ENCODE assay signal across 8 mouse cellular contexts in the genomic region with DNA sequence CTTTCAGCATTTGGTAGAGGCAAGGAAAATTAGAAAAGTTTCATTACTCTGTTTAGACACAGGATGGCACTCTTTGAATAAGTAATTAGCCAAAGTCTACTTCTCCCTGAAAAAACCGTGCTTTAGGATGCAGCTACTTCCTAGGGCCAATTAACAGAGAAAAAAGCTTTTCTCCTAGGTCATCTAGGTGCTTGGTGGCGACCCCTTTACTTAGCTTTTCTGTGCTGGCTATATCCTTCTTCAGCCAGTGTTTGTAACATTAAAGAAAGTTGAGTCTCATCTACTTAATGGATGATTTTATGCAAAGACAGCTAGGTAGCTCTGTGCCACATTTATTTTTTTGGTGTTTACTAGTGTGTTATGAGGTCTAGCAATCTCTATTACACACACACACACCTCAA. TPM values are rescaled to one million over a fixed set of nuclear protein-coding genes. Genes with fewer than 3 reads are reported as not detected.
DNase-seq lines count a peak whose midpoint lies in the region; ATAC-seq lines count a peak whose summit lies in the region.

No protein-coding gene starts in this region.

- peak; percentile 82 for ATAC-seq in frontal cortex, adult (ENCODE audit: low TSS enrichment)
- no peak for ATAC-seq in midbrain, embryonic 14.5 days (ENCODE audit: low FRiP score, low TSS enrichment)

- no peak overlapping the region for H3K27ac ChIP-seq in limb, embryonic 10.5 days
- H3K27ac ChIP-seq in midbrain, embryonic 14.5 days (replicated peaks; ENCODE audit: low read depth, low read length), result no peak overlapping the region

- intact Hi-C loops in heart, postnatal 14 days (cut with DNase I), result loop anchor here (1.0 to 5.0 kb wide), 4 partner anchors 227 to 504 kb away; no protein-coding TSS in a partner anchor

- H3K27me3 ChIP-seq in limb, embryonic 10.5 days (ENCODE audit: low read depth, poor library complexity, severe bottlenecking), result no peaks in the 10 kb centered on the region
- no peaks in the 10 kb centered on the region for H3K27me3 ChIP-seq in midbrain, embryonic 14.5 days (ENCODE audit: control insufficient read depth, insufficient read depth, low read length)

- DNase-seq in frontal cortex, postnatal 10 days (ENCODE audit: low spot score in 2 of 2), result no peak
- peak; percentile 5 to 25 for DNase-seq in CD8-positive naive resting alpha-beta T cell, adult 2 months (ENCODE audit: low read depth in 2 of 2, low spot score in 2 of 2)
- peak; percentile 68 for DNase-seq in embryo, embryonic 11 days
- DNase-seq in heart, postnatal 14 days, result peak; percentile 7
- no peak for DNase-seq in limb, embryonic 10.5 days (ENCODE audit: low spot score)
- DNase-seq in midbrain, embryonic 14.5 days, result peak; percentile 78
- no peak for DNase-seq in frontal cortex, postnatal 14 days (ENCODE audit: low spot score in 2 of 2)

- no peaks in the 10 kb centered on the region for H3K36me3 ChIP-seq in limb, embryonic 10.5 days
- no peaks in the 10 kb centered on the region for H3K36me3 ChIP-seq in midbrain, embryonic 14.5 days (ENCODE audit: control insufficient read depth, insufficient read depth, low read length)

- no peaks in the 10 kb centered on the region for H3K9me3 ChIP-seq in limb, embryonic 10.5 days (replicated peaks)
- H3K9me3 ChIP-seq in midbrain, embryonic 14.5 days (ENCODE audit: control insufficient read depth, low read length), result no peaks in the 10 kb centered on the region

- peak overlapping the region; percentile 54; the same call in 1 of the 2 replicates for H3K4me3 ChIP-seq in limb, embryonic 10.5 days
- H3K4me3 ChIP-seq in midbrain, embryonic 14.5 days (replicated peaks; ENCODE audit: low read depth, low read length), result no peak overlapping the region

- 3% methylated on average over 2 of the region's 2 CpGs for WGBS in limb, embryonic 10.5 days
- WGBS in midbrain, embryonic 14.5 days, result 1% methylated on average over 2 of the region's 2 CpGs

- H3K4me2 ChIP-seq in midbrain, embryonic 14.5 days (ENCODE audit: low read length), result no peak overlapping the region

- H3K9ac ChIP-seq in midbrain, embryonic 14.5 days (replicated peaks; ENCODE audit: low read length), result no peak overlapping the region

- peaks cover 21% of the 10 kb centered on the region for H3K4me1 ChIP-seq in limb, embryonic 10.5 days
- peaks cover 10% of the 10 kb centered on the region for H3K4me1 ChIP-seq in midbrain, embryonic 14.5 days (ENCODE audit: control insufficient read depth, insufficient read depth, low read length)

RNA-seq across cellular contexts. Expression of a gene that starts 2.6 kb away (rescaled TPM):
- total RNA-seq in heart, postnatal 14 days (2021), result 1 to 10 TPM; 5.4 to 6.2 TPM
- 1.6 and 3.0 TPM in 2 replicates for polyA plus RNA-seq in limb, embryonic 10.5 days (2016; fragmentation: Nextera tagmentation; extraction: Ambion mirVana)
- 1.8 and 2.2 TPM in 2 replicates for polyA plus RNA-seq in midbrain, embryonic 14.5 days (2014; fragmentation: Nextera tagmentation; extraction: Ambion mirVana)

RNA-seq across cellular contexts. Expression of a gene that starts 56.4 kb away (rescaled TPM):
- total RNA-seq in heart, postnatal 14 days (2021), result 1 to 10 TPM; 8.4 TPM
- 17.7 and 21.2 TPM in 2 replicates for polyA plus RNA-seq in limb, embryonic 10.5 days (2016; fragmentation: Nextera tagmentation; extraction: Ambion mirVana)
- 7.9 and 8.1 TPM in 2 replicates for polyA plus RNA-seq in midbrain, embryonic 14.5 days (2014; fragmentation: Nextera tagmentation; extraction: Ambion mirVana)

RNA-seq across cellular contexts. Expression of a gene that starts 56.6 kb away (rescaled TPM):
- 1 to 10 TPM; 1.4 to 1.9 TPM for total RNA-seq in heart, postnatal 14 days (2021)
- 92.0 and 92.9 TPM in 2 replicates for polyA plus RNA-seq in limb, embryonic 10.5 days (2016; fragmentation: Nextera tagmentation; extraction: Ambion mirVana)
- polyA plus RNA-seq in midbrain, embryonic 14.5 days (2014; fragmentation: Nextera tagmentation; extraction: Ambion mirVana), result 12.0 and 12.9 TPM in 2 replicates

Comparison
In these comparisons a context has a peak if more than half of its experiments do, and no peak if none do; other contexts are left out.
1. DNase-seq: peak in CD8-positive naive resting alpha-beta T cell, adult 2 months (2 of 2), embryo, embryonic 11 days (single experiment), heart, postnatal 14 days (2 of 2) and midbrain, embryonic 14.5 days (single experiment); none in frontal cortex, postnatal 10 days (0 of 2), limb, embryonic 10.5 days (single experiment) and frontal cortex, postnatal 14 days (0 of 2).